Mouse (Mus musculus) hindbrain, embryonic 14.5 days (tissue): ENCODE measurements around the gene Ddah1. TPM values are rescaled to one million over a fixed set of nuclear protein-coding genes. Genes with fewer than 3 reads are reported as not detected.
A peak's percentile ranks its signal among the peaks of the same experiment; 100 is the strongest.

ENCODE experiments used
- ATAC-seq: fragments of 200-750 bp; cut with Nextera tagmentation; 2 replicates; pipeline ENCODE4 v1.8.0; 2017; ENCODE audit warnings: moderate number of reproducible peaks, mild to moderate bottlenecking, moderate TSS enrichment, moderate library complexity; ENCODE audit not compliant: low FRiP score
- DNase-seq: peaks from one replicate; pipeline ENCODE4 v3.0.0-alpha.2; 2015; ENCODE audit warnings: low spot score
- H3K27ac ChIP-seq: fragments of 300-500 bp; sonication (generic); 2 replicates; pipeline ENCODE4 v1.5.1; 2014; ENCODE audit warnings: mild to moderate bottlenecking, moderate library complexity
- H3K27me3 ChIP-seq: fragments of 300-500 bp; sonication (generic); 2 replicates; pipeline ENCODE4 v1.6.1; 2014; ENCODE audit warnings: mild to moderate bottlenecking, low read length, mixed read lengths; ENCODE audit not compliant: control insufficient read depth, insufficient read depth
- H3K36me3 ChIP-seq: fragments of 300-500 bp; sonication (generic); replicated peaks from 2 replicates; pipeline ENCODE4 v1.6.1; 2014; ENCODE audit not compliant: control insufficient read depth, insufficient read depth
- H3K4me1 ChIP-seq: fragments of 300-500 bp; sonication (generic); replicated peaks from 2 replicates; pipeline ENCODE4 v1.6.1; 2014; ENCODE audit warnings: antibody characterized with exemption, low read length, mixed read lengths; ENCODE audit not compliant: control insufficient read depth, insufficient read depth
- H3K4me2 ChIP-seq: fragments of 300-500 bp; sonication (generic); replicated peaks from 2 replicates; pipeline ENCODE4 v1.6.1; 2014; ENCODE audit warnings: mild to moderate bottlenecking, moderate library complexity
- H3K4me3 ChIP-seq: fragments of 300-500 bp; sonication (generic); replicated peaks from 2 replicates; pipeline ENCODE4 v1.5.1; 2014; ENCODE audit warnings: mild to moderate bottlenecking, low read length
- H3K9ac ChIP-seq: fragments of 300-500 bp; sonication (generic); 2 replicates; pipeline ENCODE4 v1.6.1; 2014
- H3K9me3 ChIP-seq: fragments of 300-500 bp; sonication (generic); 2 replicates; pipeline ENCODE4 v1.6.1; 2016; ENCODE audit warnings: low read length; ENCODE audit not compliant: control insufficient read depth
- WGBS: fragments of 180-500 bp; shearing (Covaris S2); extraction: QIAGEN DNeasy Blood & Tissue Kit; methylation state at CpG from one replicate; pipeline ENCODE4 v1.1.7; 2014; 5-methylcytosine and 5-hydroxymethylcytosine counted together
- polyA plus RNA-seq: library from polyadenylated mRNA; unstranded; fragments of >200 nt; fragmentation: Nextera tagmentation; extraction: Ambion mirVana; gene quantifications from 2 replicates; pipeline ENCODE4 v1.2.1, GENCODE M21; 2014

Ddah1 gene
- polyA plus RNA-seq, 1 experiment from 2014 or later = 102 TPM

DNA sequence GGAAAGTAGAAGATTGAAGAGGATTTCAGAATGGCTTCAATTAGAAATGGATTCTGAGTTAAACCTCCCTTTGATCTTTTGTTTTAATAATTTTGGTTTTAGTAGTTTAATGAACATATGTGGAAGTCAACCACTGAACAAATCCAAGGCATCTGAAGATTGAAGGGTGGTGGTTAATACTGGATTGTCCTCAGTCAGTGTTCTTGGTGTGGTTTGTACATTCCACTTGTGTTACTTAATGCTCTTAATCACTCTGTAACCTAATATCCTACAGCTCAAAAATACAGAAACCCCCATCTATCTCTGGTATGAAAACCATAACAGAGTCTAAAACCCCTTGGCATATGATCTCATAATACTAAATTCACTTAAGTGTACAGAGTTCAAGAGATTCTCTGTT lies 79.8 kb downstream of the Ddah1 start:
- Histone ChIP-seq H3K4me3 (no peak overlapping the region), H3K9ac (no peak overlapping the region), H3K27ac (no peak overlapping the region), H3K4me1 (no peaks in the 10 kb centered on the region), H3K27me3 (no peaks in the 10 kb centered on the region), H3K4me2 (no peak overlapping the region), H3K9me3 (0 out of 2 replicates have a peak, but pooled peaks cover 3% of the 10 kb centered on the region), H3K36me3 (no peaks in the 10 kb centered on the region)
- no peak for ATAC-seq
- DNase-seq = no peak

DNA sequence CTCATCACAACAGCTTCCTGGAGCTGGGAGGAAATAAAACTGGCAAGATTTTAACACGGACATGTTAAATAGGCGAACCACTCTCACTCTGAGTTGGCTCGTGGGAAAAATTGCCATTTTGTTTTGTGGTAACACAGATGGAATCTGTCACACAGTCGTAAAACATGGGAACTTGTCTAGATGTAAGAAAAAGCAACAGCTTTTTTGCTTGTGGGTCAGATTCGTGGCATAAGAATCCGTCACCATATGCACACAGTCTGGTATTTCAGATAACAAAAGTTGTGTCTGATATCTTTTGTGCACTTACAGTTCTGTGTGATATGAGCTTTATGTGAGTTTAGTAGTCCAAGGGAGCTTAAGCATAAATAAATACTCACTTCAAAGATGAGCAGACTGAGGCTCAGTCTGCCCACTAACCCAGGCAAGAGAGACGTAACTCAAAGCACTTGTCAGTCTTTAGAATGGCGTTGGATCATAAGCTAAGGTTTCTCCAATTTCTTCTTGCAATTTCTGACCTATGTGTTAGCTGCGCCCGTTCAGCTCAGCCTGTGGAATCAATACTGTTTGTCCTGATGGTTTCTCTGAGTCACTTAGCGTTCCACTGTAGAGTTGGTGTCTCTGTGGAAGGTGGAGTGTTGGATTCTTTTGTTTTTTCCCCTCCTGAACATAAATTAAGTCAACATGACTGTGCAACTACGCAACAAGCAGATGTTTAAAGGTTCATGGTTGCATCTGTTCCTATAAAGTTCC lies 83.7 kb downstream of the Ddah1 start:
- no peak overlapping the region for H3K4me2 ChIP-seq
- ATAC-seq (no peak), DNase-seq (no peak)
- 90% methylated on average over 12 of the region's 12 CpGs for WGBS
- H3K9ac ChIP-seq = no peak overlapping the region
- no peaks in the 10 kb centered on the region for H3K4me1 ChIP-seq
- no peak overlapping the region for H3K27ac ChIP-seq
- H3K36me3 ChIP-seq = no peaks in the 10 kb centered on the region
- H3K9me3 ChIP-seq = 0 out of 2 replicates have a peak, but pooled peaks cover 3% of the 10 kb centered on the region
- H3K27me3 ChIP-seq = no peaks in the 10 kb centered on the region
- no peak overlapping the region for H3K4me3 ChIP-seq

DNA sequence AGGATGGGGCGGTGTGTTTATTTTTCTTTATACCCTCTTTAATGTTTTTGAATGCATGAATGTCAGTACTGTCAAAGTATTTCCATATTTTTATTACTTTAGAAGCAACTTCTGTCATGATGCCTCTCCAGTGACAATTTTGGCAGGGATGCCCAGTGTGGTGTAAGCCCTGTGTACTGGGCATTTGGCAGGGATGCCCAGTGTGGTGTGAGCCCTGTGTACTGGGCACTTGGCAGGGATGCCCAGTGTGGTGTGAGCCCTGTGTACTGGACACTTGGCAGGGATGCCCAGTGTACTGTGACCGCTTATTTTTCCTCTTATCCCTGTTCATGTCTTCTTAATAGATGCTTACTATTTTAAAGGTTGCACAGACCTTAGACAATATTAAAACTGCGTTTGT lies 85.4 kb downstream of the Ddah1 start:
- H3K27ac ChIP-seq = no peak overlapping the region
- no peaks in the 10 kb centered on the region for H3K36me3 ChIP-seq
- H3K9me3 ChIP-seq = 0 out of 2 replicates have a peak, but pooled peaks cover 3% of the 10 kb centered on the region
- H3K4me3 ChIP-seq = no peak overlapping the region
- DNase-seq (no peak), ATAC-seq (no peak)
- H3K9ac ChIP-seq = no peak overlapping the region
- H3K4me1 ChIP-seq = no peaks in the 10 kb centered on the region
- no peak overlapping the region for H3K4me2 ChIP-seq
- no peaks in the 10 kb centered on the region for H3K27me3 ChIP-seq
- 94% methylated on average over 3 of the region's 3 CpGs for WGBS

- Histone ChIP-seq H3K4me1 (no peaks in the 10 kb centered on the region), H3K4me3 (no peak overlapping the region)
- ATAC-seq = no peak
Measured at GRCm38 (mm10) chr3:145844891-145845290, 86.4 kb downstream of the Ddah1 start.

GRCm38 (mm10) chr3:145846255-145846654 lies 87.8 kb downstream of the Ddah1 start:
- DNase-seq (no peak), ATAC-seq (no peak)
- Histone ChIP-seq H3K4me2 (no peak overlapping the region), H3K27me3 (no peaks in the 10 kb centered on the region), H3K9ac (no peak overlapping the region), H3K4me3 (no peak overlapping the region), H3K4me1 (no peaks in the 10 kb centered on the region), H3K27ac (no peak overlapping the region), H3K9me3 (no peaks in the 10 kb centered on the region), H3K36me3 (no peaks in the 10 kb centered on the region)
- WGBS = 58% methylated on average over 2 of the region's 2 CpGs

More at GRCm38 (mm10) chr3:145844891-145845290, 86.4 kb downstream of the Ddah1 start:
- Histone ChIP-seq H3K27me3 (no peaks in the 10 kb centered on the region), H3K9me3 (no peaks in the 10 kb centered on the region), H3K27ac (no peak overlapping the region), H3K4me2 (no peak overlapping the region), H3K9ac (no peak overlapping the region), H3K36me3 (no peaks in the 10 kb centered on the region)
- 88% methylated on average over 3 of the region's 3 CpGs for WGBS
- DNase-seq = no peak

- H3K27ac ChIP-seq = no peak overlapping the region
Measured at GRCm38 (mm10) chr3:145852041-145852440, 93.6 kb downstream of the Ddah1 start.

GRCm38 (mm10) chr3:145852800-145853199 lies 94.3 kb downstream of the Ddah1 start:
- no peak overlapping the region for H3K4me3 ChIP-seq
- no peak for DNase-seq
- H3K36me3 ChIP-seq = no peaks in the 10 kb centered on the region
- no peak for ATAC-seq
- no peak overlapping the region for H3K27ac ChIP-seq
- H3K9ac ChIP-seq = no peak overlapping the region
- H3K27me3 ChIP-seq = no peaks in the 10 kb centered on the region
- H3K9me3 ChIP-seq = peaks cover 10% of the 10 kb centered on the region; the same call in 1 of the 2 replicates
- 98% methylated on average over 4 of the region's 4 CpGs for WGBS
- no peak overlapping the region for H3K4me2 ChIP-seq
- H3K4me1 ChIP-seq = no peaks in the 10 kb centered on the region

More at GRCm38 (mm10) chr3:145852041-145852440, 93.6 kb downstream of the Ddah1 start:
- H3K4me3 ChIP-seq = no peak overlapping the region
- no peak for DNase-seq
- no peaks in the 10 kb centered on the region for H3K27me3 ChIP-seq
- WGBS = 70% methylated on average over 5 of the region's 5 CpGs
- no peaks in the 10 kb centered on the region for H3K36me3 ChIP-seq
- H3K9me3 ChIP-seq = peaks cover 2% of the 10 kb centered on the region; the same call in 1 of the 2 replicates
- no peaks in the 10 kb centered on the region for H3K4me1 ChIP-seq
- no peak overlapping the region for H3K4me2 ChIP-seq
- no peak for ATAC-seq
- H3K9ac ChIP-seq = no peak overlapping the region

GRCm38 (mm10) chr3:145853713-145854112 lies 95.2 kb downstream of the Ddah1 start:
- DNase-seq (no peak), ATAC-seq (no peak)
- Histone ChIP-seq H3K9me3 (peaks cover 12% of the 10 kb centered on the region; the same call in 1 of the 2 replicates), H3K9ac (no peak overlapping the region), H3K36me3 (no peaks in the 10 kb centered on the region), H3K4me2 (no peak overlapping the region), H3K4me1 (no peaks in the 10 kb centered on the region), H3K27ac (no peak overlapping the region), H3K4me3 (no peak overlapping the region), H3K27me3 (no peaks in the 10 kb centered on the region)
- WGBS = 84% methylated on average over 4 of the region's 4 CpGs

- Histone ChIP-seq H3K4me3 (no peak overlapping the region), H3K9ac (no peak overlapping the region), H3K36me3 (no peaks in the 10 kb centered on the region), H3K4me1 (no peaks in the 10 kb centered on the region), H3K27me3 (no peaks in the 10 kb centered on the region), H3K4me2 (no peak overlapping the region), H3K9me3 (peaks cover 12% of the 10 kb centered on the region; the same call in 1 of the 2 replicates), H3K27ac (peak overlapping the region; percentile 10)
- ATAC-seq (peak; percentile 81), DNase-seq (peak; percentile 55)
- WGBS = 54% methylated on average over 5 of the region's 5 CpGs
Measured at GRCm38 (mm10) chr3:145854427-145854826, 96.0 kb downstream of the Ddah1 start.
